Mouse (Mus musculus) megakaryocyte, embryonic 14.5 days (primary cell): ENCODE measurements around the gene Rnf126.

Source experiments
- FLI1 ChIP-seq: IDR thresholded peaks from 2 replicates; pipeline ENCODE4 v1.6.1; 2012; ENCODE audit warnings: low read length, inconsistent platforms, mixed read lengths
- GATA1 ChIP-seq: IDR thresholded peaks from 3 replicates; pipeline ENCODE4 v1.6.1; 2012; ENCODE audit warnings: mixed read lengths, low read length, inconsistent platforms, borderline replicate concordance

- no peak for TF ChIP-seq FLI1
- TF ChIP-seq GATA1 = no peak
These were observed 20.0 kb downstream of the Rnf126 start for GRCm38 (mm10) chr10:79746774-79747151.
